Mouse (Mus musculus): ENCODE results near the gene Mthfd2.

- TF ChIP-seq CTCF (IDR thresholded peaks at IDR 0.05; ENCODE audit: low read depth, low read length), result no peak
- no peak for TF ChIP-seq EP300 (IDR thresholded peaks at IDR 0.05; ENCODE audit: insufficient read depth, low read depth, low read length)
These were observed 16.7 kb downstream of the Mthfd2 start for GRCm38 (mm10) chr6:83309017-83309416.

Measured in ES-Bruce4 (cell line).